Mouse (Mus musculus) liver, embryonic 14.5 days (tissue): Measurements from ENCODE around the gene Aaed1.

ENCODE experiments used
- CTCF ChIP-seq: IDR thresholded peaks from 2 replicates; pipeline ENCODE4 v1.5.1; 2016; ENCODE audit warnings: antibody characterized with exemption, low read depth, control low read depth
- EP300 ChIP-seq: IDR thresholded peaks from 2 replicates; pipeline ENCODE4 v1.6.1; 2016; ENCODE audit warnings: antibody characterized with exemption, low read depth

DNA sequence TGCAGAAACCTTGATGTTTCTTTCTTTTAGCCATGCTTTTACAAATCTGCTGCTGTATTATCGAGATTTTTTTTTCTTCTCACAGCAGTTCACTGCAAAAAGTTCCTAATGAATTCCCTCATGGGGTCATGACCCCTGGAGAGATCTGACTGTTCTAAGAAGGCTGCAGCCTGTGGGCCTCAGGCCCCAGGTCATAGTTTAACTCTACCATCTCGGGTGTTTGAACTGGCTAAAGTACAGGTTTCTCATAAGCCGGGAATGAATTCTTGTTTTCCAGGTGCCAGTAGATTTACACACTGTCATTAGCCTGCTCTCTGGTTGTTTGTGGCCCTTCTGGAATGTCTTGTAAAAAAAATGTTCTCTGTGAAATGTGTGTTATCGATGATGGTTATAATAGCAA lies 25.7 kb downstream of the Aaed1 start:
- TF ChIP-seq EP300 = no peak
- no peak for TF ChIP-seq CTCF
